Mouse (Mus musculus): ENCODE data around the gene Ces3a.
"Not testable (repeated sequence)": the region's sequence is repeated elsewhere in the genome, so short reads cannot be mapped to it uniquely, and the experiment has no call there.

Gene Ces3a

GRCm38 (mm10) chr8:105102101-105102785 lies 53.8 kb downstream of the Ces3a start:
- DNase-seq: not testable (repeated sequence)

- DNase-seq: not testable (repeated sequence)
Observed at GRCm38 (mm10) chr8:105103701-105104100, 55.3 kb downstream of the Ces3a start.

DNA sequence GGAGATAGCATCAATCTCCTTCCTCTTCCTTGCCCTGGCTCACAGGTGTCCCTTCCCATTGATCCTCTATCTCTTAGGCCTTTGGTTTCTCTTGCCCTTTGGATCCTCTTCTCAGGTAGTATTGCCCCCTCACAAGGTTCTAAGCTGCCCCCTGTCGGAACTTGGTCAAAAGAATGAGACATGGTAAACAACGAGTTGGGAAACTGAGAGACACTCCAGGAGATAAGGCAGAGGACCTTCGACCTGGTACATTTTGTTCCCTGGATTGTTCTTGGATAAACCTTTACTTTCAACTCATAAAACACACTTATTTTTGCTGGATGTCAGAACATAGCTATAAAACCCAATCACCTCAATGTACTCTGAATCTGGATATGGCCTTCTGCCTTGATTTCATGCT lies 55.8 kb downstream of the Ces3a start:
- no peak for DNase-seq
